Mouse (Mus musculus) kidney, adult 11 months (tissue): Measurements from ENCODE around the gene Nek2.

ENCODE experiments used
- DNase-seq: peaks from one replicate; pipeline ENCODE4 v3.0.0; 2022

Gene Nek2

DNA sequence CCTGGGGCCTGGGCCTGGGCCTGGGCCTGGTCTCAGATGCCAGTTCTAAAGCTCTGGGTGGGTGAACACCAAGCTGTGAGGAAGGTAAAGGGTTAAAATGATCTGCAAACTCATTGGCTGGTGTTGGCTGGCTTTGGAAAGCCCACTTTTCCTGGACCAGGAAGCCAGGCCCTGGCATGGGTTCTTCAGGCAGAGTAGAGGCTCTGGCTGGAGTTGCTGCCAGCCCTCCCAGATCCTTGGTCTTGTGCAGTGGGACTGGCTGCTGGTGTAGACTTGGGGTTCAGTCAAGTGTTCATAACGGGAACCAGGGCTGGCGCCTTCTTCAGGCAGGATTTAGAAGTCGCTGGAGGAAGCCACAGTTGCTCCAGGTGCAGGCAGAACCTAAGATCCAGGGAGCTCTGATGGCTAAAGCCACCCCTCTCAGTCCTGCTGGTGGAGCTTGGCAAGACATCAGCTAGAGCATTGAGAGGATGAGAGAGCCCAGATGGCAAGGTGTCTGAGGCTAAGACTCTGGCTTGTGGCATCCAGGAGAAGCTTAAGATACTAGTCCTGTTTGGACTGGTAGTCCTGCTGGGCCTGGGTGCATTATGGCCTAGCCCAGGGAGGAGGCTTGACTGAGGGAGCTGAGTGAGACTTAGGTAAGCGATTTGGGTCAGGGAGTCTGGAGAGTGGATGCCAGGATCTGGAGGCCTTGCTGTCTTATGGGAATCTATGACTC, 42.7 kb downstream of the Nek2 start:
- no peak for DNase-seq

DNA sequence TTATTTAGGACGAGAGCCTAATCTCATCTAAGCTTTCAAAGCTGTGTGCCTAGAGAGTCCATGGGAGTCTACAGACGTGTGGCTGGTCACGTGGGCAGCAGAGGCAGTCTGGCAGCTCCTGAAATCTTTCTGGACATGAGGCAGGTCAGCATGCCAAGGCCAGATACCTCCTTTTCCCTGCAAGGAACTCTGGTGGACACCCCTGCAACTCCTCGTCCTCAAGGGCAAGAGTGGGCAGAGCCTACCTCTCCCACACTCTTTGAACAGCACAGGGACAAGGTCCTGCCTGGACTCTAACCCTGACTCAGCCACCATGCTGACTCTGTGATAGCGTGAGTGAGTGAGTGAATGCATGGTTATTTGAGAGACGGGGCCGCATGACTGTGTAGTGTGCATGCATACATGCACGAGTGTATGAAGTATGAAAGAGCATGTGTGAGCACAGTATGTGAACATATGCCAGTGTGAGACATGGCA, 43.3 kb downstream of the Nek2 start:
- no peak for DNase-seq

DNA sequence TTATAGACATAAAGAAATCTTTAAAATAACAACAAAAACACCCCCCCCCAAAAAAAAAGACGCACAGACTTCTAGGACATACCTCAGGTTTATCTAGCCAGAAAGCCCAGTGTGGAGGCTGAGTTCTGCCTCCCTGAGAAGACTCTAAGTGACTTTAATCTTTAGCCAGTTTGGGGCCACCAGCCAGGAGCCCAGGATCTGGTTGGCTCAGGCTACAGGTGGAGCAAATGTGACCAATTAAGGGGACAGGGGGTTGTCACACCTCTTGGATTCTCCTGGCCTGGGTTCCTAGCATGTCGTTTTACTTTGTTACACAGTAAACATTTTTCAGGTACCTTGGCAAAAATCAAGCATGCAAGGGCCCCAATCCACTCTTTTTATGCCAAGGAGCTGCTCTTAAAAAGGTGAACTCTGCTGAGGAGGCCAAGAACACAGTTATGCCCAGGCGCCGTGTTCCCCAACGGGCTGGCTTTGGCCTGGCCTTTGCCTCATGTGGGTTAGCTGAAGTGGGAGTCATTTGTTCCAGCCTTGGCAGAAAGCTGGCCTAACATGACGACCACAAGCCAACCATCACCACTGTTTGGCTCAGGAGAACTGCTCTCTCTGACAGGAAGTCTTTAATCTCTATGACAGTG, 50.9 kb downstream of the Nek2 start:
- DNase-seq = peak; percentile 71

DNA sequence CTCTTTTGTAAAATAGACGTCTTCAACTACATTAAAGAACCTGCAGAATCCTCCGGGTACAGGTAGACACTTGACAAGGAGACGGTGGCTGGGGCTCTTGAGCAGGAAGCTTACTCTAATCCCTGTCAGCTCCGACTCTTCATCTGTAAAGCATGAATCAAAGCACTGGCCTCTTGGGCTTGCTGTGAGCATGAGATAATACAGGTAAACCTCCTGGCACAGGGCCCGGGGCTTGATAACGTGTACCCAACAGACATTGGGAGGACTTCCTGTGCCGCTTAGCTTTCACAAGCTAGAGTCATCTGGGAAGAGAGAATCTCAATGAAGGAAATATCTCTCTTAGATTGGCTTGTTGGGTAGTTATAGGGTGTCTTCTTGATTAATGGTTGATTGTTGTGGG, 53.8 kb downstream of the Nek2 start:
- DNase-seq = no peak

DNA sequence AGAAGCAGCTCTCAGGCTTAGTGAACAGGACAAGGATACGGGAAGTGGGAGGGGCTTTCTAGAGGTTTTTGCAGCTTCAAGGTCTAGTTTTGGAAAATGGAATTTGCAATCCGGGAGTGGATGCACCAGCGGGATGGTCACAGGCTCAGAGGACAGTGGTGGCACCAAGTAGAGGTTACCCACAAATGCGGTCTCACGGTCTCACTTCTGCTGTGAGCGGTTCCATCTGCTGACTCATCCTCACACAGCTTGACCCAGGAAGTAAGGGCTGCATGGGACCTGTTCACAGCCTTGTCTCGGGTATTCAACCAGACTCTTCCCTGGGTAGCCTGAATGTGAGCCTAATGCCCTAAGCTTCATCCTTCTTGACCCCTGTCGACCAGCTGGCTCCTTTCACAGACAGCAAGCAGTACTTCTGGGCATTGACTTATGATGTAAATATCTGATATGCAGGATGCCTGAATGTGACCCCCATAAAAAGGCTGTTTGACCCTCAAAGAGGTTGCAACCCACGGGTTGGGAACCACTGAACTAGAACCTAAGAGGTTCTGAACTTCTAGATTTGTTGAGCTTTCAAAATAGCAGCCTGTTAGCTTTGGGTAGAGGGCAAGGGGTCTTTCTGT, 54.5 kb downstream of the Nek2 start:
- no peak for DNase-seq

DNA sequence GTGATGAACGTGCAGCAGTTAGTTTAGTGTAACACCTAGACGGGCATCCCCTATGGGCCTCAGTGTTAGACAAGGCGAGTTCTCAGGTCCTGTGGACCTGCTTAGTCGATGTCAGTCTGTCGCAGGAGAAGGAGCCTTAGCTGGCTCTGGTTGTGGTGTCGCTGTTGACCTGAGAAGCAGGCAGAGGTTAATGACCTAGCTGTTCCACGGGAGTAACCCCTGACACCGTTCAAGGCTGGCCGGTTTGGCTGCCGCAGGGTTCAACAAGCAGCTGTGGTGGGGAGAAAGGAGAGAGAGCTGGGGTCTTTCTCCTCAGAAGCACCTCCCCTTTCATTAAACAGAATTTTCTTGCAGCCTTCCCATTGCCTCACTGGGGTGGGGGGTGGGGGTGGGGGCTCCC, 56.4 kb downstream of the Nek2 start:
- no peak for DNase-seq

DNA sequence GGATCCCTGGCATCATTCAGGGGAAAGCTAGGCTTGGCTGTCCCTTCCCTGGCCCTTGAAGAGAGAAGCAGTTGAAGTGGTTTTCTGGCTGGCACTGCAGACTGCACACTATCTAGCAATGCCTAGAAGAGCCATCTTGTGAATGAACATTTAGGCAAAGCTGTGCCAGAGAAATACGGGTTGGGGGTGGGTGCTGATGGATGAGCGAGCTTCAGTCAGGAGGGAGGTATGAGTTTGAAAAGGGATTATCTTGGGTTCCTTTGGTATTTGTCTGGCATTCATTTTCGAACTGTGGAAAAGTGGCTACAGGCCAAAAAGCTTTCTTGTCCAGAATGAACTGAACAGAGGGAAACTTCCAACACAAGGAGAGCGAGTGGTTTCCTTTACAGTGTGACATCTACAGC, 57.3 kb downstream of the Nek2 start:
- DNase-seq = no peak

DNA sequence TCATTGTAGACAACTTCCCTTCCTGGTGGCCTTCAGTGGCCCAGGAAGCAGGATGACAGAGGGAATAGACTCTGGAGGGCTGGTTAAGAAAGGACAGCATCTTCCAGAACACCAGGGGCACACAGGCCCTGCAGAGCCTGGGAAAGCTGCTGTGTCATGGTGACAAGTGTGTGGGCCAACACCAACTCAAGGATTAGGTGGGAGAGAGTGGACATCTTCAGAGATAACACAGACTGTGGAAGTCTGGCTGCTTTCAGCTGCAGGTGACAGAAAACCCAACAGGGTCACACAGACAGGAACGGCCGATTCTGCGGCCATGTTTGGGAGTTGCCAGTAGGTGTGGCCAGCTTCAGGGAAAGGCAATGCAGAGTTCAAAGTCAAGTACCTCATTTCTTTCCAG, 59.0 kb downstream of the Nek2 start:
- DNase-seq = no peak

DNA sequence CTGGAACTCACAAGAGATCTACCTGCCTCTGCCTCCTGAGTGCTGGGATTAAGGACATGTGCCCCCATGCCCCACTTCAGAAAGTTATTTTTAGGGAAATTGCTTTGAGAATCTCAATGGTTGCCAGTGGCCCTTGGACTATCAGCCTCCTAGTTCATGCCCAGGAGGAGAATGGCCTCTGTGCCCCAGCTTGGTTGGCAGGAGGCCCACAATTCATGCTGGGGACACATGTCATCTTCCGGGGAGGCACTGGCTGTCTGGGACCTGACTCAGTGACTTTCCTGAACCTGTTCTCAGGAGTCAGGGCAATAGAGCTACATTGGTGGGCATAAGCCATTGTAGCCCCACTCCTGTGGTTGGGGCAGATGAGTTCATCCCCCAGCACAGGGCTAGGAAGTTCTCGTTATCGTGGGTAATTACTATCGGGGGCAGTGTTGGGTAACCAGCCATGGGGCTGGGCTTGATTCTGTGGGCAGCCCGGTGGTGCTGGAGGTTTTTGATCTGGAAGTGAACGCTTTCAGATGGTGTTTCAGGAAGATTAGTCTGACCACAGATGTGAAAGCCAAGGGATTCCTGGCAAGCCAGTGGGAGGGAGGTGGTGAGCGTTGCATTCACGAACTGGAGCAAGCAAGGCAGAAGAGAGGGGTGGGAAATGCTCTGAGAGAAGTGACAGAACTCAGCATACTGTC, 59.8 kb downstream of the Nek2 start:
- peak; percentile 37 for DNase-seq

DNA sequence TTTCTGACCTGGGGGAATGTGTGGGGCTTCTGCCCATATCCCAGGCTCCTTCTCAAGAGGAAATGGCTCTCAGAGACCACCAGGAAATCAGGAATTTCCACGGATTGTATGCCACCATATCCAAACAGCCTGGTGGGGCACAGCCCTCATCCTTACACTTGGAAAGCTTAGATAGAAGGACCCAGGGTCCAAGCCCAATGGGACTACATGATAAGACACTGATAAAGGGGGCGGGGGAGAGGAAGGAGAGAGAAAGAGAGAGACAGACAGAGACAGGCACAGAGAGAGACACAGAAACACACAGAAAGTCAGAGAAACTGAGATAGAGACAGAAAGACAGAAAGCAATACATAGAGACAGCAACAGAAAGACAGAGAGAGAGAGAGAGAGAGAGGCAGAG, 60.4 kb downstream of the Nek2 start:
- no peak for DNase-seq
